Mouse (Mus musculus) mouse trophoblast stem cell (cell line): Measurements from ENCODE around the gene Anxa11.
"Not testable (repeated sequence)": the region's sequence is repeated elsewhere in the genome, so short reads cannot be mapped to it uniquely, and the experiment has no call there.

Source experiments
- in situ Hi-C, 2 experiments: fragments of 300-500 bp; cut with MseI, MboI; formaldehyde crosslinking; loops; 2 replicates in 1 of 2; 3 replicates in 1 of 2; pipeline ENCODE4 v1.15.1; 2025

Anxa11 gene

GRCm38 (mm10) chr14:25867834-25868233, 25.9 kb downstream of the Anxa11 start:
- in situ Hi-C loops = no loop called here

GRCm38 (mm10) chr14:25868706-25869105, 26.8 kb downstream of the Anxa11 start:
- in situ Hi-C loops = no loop called here

- in situ Hi-C loops = no loop called here
Observed at GRCm38 (mm10) chr14:25869135-25869878, 27.4 kb downstream of the Anxa11 start.

- in situ Hi-C loops = no loop called here
Observed at GRCm38 (mm10) chr14:25872461-25873415, 30.8 kb downstream of the Anxa11 start.

- in situ Hi-C loops = not testable (repeated sequence)
Observed at GRCm38 (mm10) chr14:25876640-25877039, 34.7 kb downstream of the Anxa11 start.

- in situ Hi-C loops = not testable (repeated sequence)
Observed at GRCm38 (mm10) chr14:25881769-25882168, 39.8 kb downstream of the Anxa11 start.

GRCm38 (mm10) chr14:25885886-25886285, 43.9 kb downstream of the Anxa11 start:
- in situ Hi-C loops = not testable (repeated sequence)

- in situ Hi-C loops = not testable (repeated sequence)
Observed at GRCm38 (mm10) chr14:25894566-25894965, 52.6 kb downstream of the Anxa11 start.

GRCm38 (mm10) chr14:25895686-25896085, 53.7 kb downstream of the Anxa11 start:
- in situ Hi-C loops = not testable (repeated sequence)

- in situ Hi-C loops = not testable (repeated sequence)
Observed at GRCm38 (mm10) chr14:25903000-25903399, 61.0 kb downstream of the Anxa11 start, which contains the start of gene Plac9a. Gene Plac9a (minus strand): TSS chr14:25903100.

- in situ Hi-C loops = not testable (repeated sequence)
Observed at GRCm38 (mm10) chr14:25905243-25905642, 63.3 kb downstream of the Anxa11 start.

GRCm38 (mm10) chr14:25907272-25907671, 65.3 kb downstream of the Anxa11 start:
- in situ Hi-C loops = not testable (repeated sequence)

GRCm38 (mm10) chr14:25908976-25909375, 67.0 kb downstream of the Anxa11 start:
- in situ Hi-C loops = not testable (repeated sequence)

- in situ Hi-C loops = not testable (repeated sequence)
Observed at GRCm38 (mm10) chr14:25918427-25919170, 76.6 kb downstream of the Anxa11 start.

GRCm38 (mm10) chr14:25926814-25927561, 85.0 kb downstream of the Anxa11 start:
- in situ Hi-C loops = not testable (repeated sequence)

GRCm38 (mm10) chr14:25927562-25927881, 85.6 kb downstream of the Anxa11 start, which contains the start of gene Tmem254a:
Gene Tmem254a (minus strand): TSS chr14:25927672.
- in situ Hi-C loops = not testable (repeated sequence)
